Comparison of ENCODE assay signal across 11 mouse cellular contexts in the genomic region with DNA sequence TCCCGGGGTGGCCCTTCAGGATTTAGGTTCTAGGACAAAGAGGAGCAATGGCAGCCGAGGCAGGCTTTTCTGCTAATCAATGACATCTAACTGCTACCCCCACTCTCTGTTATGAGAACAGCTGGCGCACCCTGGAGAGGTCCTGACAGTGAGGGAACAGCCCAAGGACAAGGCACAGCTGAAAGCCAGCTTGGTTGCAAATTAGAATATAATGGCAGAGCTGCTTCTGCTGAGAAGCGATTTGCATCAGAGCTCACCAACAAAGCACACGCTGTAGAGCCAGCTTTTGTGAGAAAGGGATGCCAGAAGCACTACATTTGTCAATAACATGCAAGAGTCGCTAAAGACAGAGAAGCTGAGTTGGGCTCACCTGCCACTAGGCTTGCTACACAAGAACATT.
DNase-seq lines count a peak whose midpoint lies in the region; ATAC-seq and TF ChIP-seq lines count a peak whose summit lies in the region.
"Had no signal": no experiment of that assay in that cellular context is flagged by ENCODE, and none has a peak within 500 bp of the region (broad histone marks: within the 10 kb centered on the region; RNA-seq: fewer than 3 reads in every experiment).

No protein-coding gene starts in this region.

- H3K4me2 ChIP-seq in stomach, embryonic 16.5 days (ENCODE audit: low read depth, low read length), result no peak overlapping the region
- no peak overlapping the region for H3K4me2 ChIP-seq in stomach, postnatal 0 days (replicated peaks; ENCODE audit: low read depth)
- H3K4me2 ChIP-seq in forebrain, embryonic 13.5 days, result peak overlapping the region; percentile 34

- no peak for DNase-seq in stomach, postnatal 0 days (ENCODE audit: low spot score)
- DNase-seq in midbrain, embryonic 10.5 days (ENCODE audit: low spot score), result peak; percentile 66
- DNase-seq in spleen, postnatal 4 days (ENCODE audit: low spot score in 2 of 2), result no peak
- no peak for DNase-seq in kidney, postnatal 4 days
- DNase-seq in spleen, adult 12 weeks (ENCODE audit: low spot score), result no peak
- DNase-seq: liver, postnatal 0 days; thymus, postnatal 25 days had no signal

- H3K4me3 ChIP-seq in stomach, embryonic 16.5 days (replicated peaks; ENCODE audit: low read length), result no peak overlapping the region
- no peak overlapping the region for H3K4me3 ChIP-seq in stomach, postnatal 0 days (ENCODE audit: low read depth, low read length)
- no peak overlapping the region for H3K4me3 ChIP-seq in forebrain, embryonic 13.5 days
- H3K4me3 ChIP-seq in midbrain, embryonic 10.5 days, result peak overlapping the region; percentile 11; the same call in 1 of the 2 replicates
- H3K4me3 ChIP-seq: layer of hippocampus, adult 2 months had no signal

- TF ChIP-seq EP300 in stomach, postnatal 0 days (optimal IDR thresholded peaks at IDR 0.05), result no peak

- TF ChIP-seq CTCF in stomach, postnatal 0 days (IDR thresholded peaks at IDR 0.05; ENCODE audit: low read depth), result no peak

- no peaks in the 10 kb centered on the region for H3K9me3 ChIP-seq in stomach, embryonic 16.5 days (replicated peaks; ENCODE audit: control insufficient read depth, low read length)
- H3K9me3 ChIP-seq in stomach, postnatal 0 days (ENCODE audit: control insufficient read depth, low read length), result no peaks in the 10 kb centered on the region
- no peaks in the 10 kb centered on the region for H3K9me3 ChIP-seq in forebrain, embryonic 13.5 days (replicated peaks)
- H3K9me3 ChIP-seq in midbrain, embryonic 10.5 days (replicated peaks), result no peaks in the 10 kb centered on the region

- no peaks in the 10 kb centered on the region for H3K27me3 ChIP-seq in stomach, embryonic 16.5 days (ENCODE audit: control insufficient read depth, insufficient read depth, low read length)
- H3K27me3 ChIP-seq in stomach, postnatal 0 days (ENCODE audit: control insufficient read depth, insufficient read depth, low read length), result no peaks in the 10 kb centered on the region
- no peaks in the 10 kb centered on the region for H3K27me3 ChIP-seq in forebrain, embryonic 13.5 days
- no peaks in the 10 kb centered on the region for H3K27me3 ChIP-seq in midbrain, embryonic 10.5 days (ENCODE audit: low read depth, poor library complexity, severe bottlenecking)
- H3K27me3 ChIP-seq: Patski had no signal

- H3K9ac ChIP-seq in stomach, embryonic 16.5 days (ENCODE audit: low read length), result no peak overlapping the region
- no peak overlapping the region for H3K9ac ChIP-seq in stomach, postnatal 0 days (ENCODE audit: low read length)
- no peak overlapping the region for H3K9ac ChIP-seq in forebrain, embryonic 13.5 days
- H3K9ac ChIP-seq: liver, postnatal 0 days had no signal

- H3K36me3 ChIP-seq in stomach, embryonic 16.5 days (ENCODE audit: control insufficient read depth, insufficient read depth, low read length), result no peaks in the 10 kb centered on the region
- no peaks in the 10 kb centered on the region for H3K36me3 ChIP-seq in stomach, postnatal 0 days (ENCODE audit: control insufficient read depth, insufficient read depth, low read length)
- H3K36me3 ChIP-seq in forebrain, embryonic 13.5 days (ENCODE audit: poor library complexity, severe bottlenecking), result no peaks in the 10 kb centered on the region
- H3K36me3 ChIP-seq in midbrain, embryonic 10.5 days, result no peaks in the 10 kb centered on the region

- peaks cover 9% of the 10 kb centered on the region; the same call in 1 of the 2 replicates for H3K4me1 ChIP-seq in stomach, embryonic 16.5 days (ENCODE audit: control insufficient read depth, insufficient read depth, low read length)
- peaks cover 2% of the 10 kb centered on the region; the same call in 1 of the 2 replicates for H3K4me1 ChIP-seq in stomach, postnatal 0 days (replicated peaks; ENCODE audit: control insufficient read depth, insufficient read depth)
- peaks cover 48% of the 10 kb centered on the region for H3K4me1 ChIP-seq in forebrain, embryonic 13.5 days
- H3K4me1 ChIP-seq in midbrain, embryonic 10.5 days, result peaks cover 60% of the 10 kb centered on the region

- 26% methylated on average over 6 of the region's 6 CpGs for WGBS in stomach, embryonic 16.5 days
- WGBS in stomach, postnatal 0 days, result 37% methylated on average over 6 of the region's 6 CpGs
- 3% methylated on average over 6 of the region's 6 CpGs for WGBS in forebrain, embryonic 13.5 days
- WGBS in midbrain, embryonic 10.5 days, result 6% methylated on average over 6 of the region's 6 CpGs

- 0 out of 2 replicates have a peak, but pooled peaks have one; percentile 27 for ATAC-seq in stomach, embryonic 16.5 days (ENCODE audit: insufficient read depth, low FRiP score)
- no peak for ATAC-seq in stomach, postnatal 0 days (ENCODE audit: low FRiP score, low TSS enrichment)
- ATAC-seq in forebrain, embryonic 13.5 days, result peak; percentile 79
- ATAC-seq: liver, postnatal 0 days; Patski had no signal

- H3K27ac ChIP-seq in stomach, embryonic 16.5 days (ENCODE audit: low read length), result no peak overlapping the region
- no peak overlapping the region for H3K27ac ChIP-seq in stomach, postnatal 0 days (replicated peaks)
- H3K27ac ChIP-seq in forebrain, embryonic 13.5 days, result peak overlapping the region; percentile 79
- peak overlapping the region; percentile 82 for H3K27ac ChIP-seq in midbrain, embryonic 10.5 days (replicated peaks)
- H3K27ac ChIP-seq: layer of hippocampus, adult 2 months had no signal

Comparison
In these comparisons a context has a peak if more than half of its experiments do, and no peak if none do; other contexts are left out.
1. H3K27ac ChIP-seq: peak in forebrain, embryonic 13.5 days (single experiment) and midbrain, embryonic 10.5 days (single experiment); none in stomach, embryonic 16.5 days (single experiment) and stomach, postnatal 0 days (single experiment).